14 mouse cellular contexts compared by ENCODE assay signal in the genomic region with DNA sequence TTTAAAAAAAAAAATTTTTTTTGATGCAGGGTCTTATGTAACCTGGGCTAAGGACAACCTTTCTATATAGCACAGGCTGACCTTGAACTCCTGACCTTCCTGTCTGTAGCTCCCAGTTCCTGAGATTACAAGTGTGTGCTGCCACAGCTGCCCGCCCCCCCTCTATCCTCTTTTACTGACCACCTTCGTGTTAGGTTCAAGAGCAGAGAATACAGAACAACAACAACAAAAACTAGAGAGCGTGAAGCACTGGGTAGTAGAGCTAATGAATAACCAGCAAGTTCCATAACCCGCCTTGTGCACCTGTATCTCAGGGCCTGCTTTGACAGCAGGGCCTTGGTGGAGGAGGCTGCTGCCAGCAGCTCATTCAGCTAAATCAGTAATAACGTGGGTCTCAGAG. TPM values are rescaled to one million over a fixed set of nuclear protein-coding genes. Genes with fewer than 3 reads are reported as not detected.
DNase-seq lines count a peak whose midpoint lies in the region; ATAC-seq and TF ChIP-seq lines count a peak whose summit lies in the region.
"Had no signal": no experiment of that assay in that cellular context is flagged by ENCODE, and none has a peak within 500 bp of the region (broad histone marks: within the 10 kb centered on the region; RNA-seq: fewer than 3 reads in every experiment).

No protein-coding gene starts in this region.

- no peak overlapping the region for H3K4me3 ChIP-seq in liver, embryonic 12.5 days
- no peak overlapping the region for H3K4me3 ChIP-seq in liver, embryonic 11.5 days (ENCODE audit: low read depth, low read length)
- H3K4me3 ChIP-seq in kidney, embryonic 15.5 days (replicated peaks) = no peak overlapping the region
- H3K4me3 ChIP-seq in liver, embryonic 16.5 days (ENCODE audit: low read depth, low read length) = no peak overlapping the region
- no peak overlapping the region for H3K4me3 ChIP-seq in midbrain, postnatal 0 days (ENCODE audit: low read depth, low read length)
- H3K4me3 ChIP-seq: midbrain, embryonic 15.5 days had no signal

- no peak for ATAC-seq in liver, embryonic 12.5 days
- no peak for ATAC-seq in liver, embryonic 11.5 days (replicated peaks; ENCODE audit: low FRiP score)
- peak; percentile 69 for ATAC-seq in kidney, embryonic 15.5 days (replicated peaks; ENCODE audit: low FRiP score)
- ATAC-seq in liver, embryonic 16.5 days (ENCODE audit: low read depth) = no peak
- no peak for ATAC-seq in midbrain, postnatal 0 days (ENCODE audit: low FRiP score)
- ATAC-seq: hindbrain, embryonic 16.5 days; midbrain, embryonic 15.5 days had no signal

- peak overlapping the region; percentile 70 for H3K27ac ChIP-seq in liver, embryonic 12.5 days
- no peak overlapping the region for H3K27ac ChIP-seq in liver, embryonic 11.5 days (ENCODE audit: low read depth, low read length)
- peak overlapping the region; percentile 85 for H3K27ac ChIP-seq in kidney, embryonic 15.5 days
- H3K27ac ChIP-seq in liver, embryonic 16.5 days (ENCODE audit: low read length) = peak overlapping the region; percentile 54
- no peak overlapping the region for H3K27ac ChIP-seq in midbrain, postnatal 0 days (ENCODE audit: low read depth, low read length)
- H3K27ac ChIP-seq: midbrain, embryonic 15.5 days had no signal

- no peak overlapping the region for H3K9ac ChIP-seq in liver, embryonic 12.5 days
- no peak overlapping the region for H3K9ac ChIP-seq in liver, embryonic 11.5 days (ENCODE audit: low read depth, low read length)
- H3K9ac ChIP-seq in kidney, embryonic 15.5 days = no peak overlapping the region
- H3K9ac ChIP-seq in liver, embryonic 16.5 days (ENCODE audit: low read depth, low read length) = no peak overlapping the region
- no peak overlapping the region for H3K9ac ChIP-seq in midbrain, postnatal 0 days (replicated peaks; ENCODE audit: low read length, poor library complexity, severe bottlenecking)
- H3K9ac ChIP-seq: midbrain, embryonic 15.5 days had no signal

- 61% methylated on average over 5 of the region's 5 CpGs for WGBS in liver, embryonic 12.5 days (ENCODE audit: insufficient replicate concordance)
- WGBS in liver, embryonic 11.5 days = 59% methylated on average over 5 of the region's 5 CpGs
- 51% methylated on average over 5 of the region's 5 CpGs for WGBS in kidney, embryonic 15.5 days
- 56% methylated on average over 5 of the region's 5 CpGs for WGBS in liver, embryonic 16.5 days (ENCODE audit: insufficient replicate concordance)
- 73% methylated on average over 5 of the region's 5 CpGs for WGBS in midbrain, postnatal 0 days

- intact Hi-C loops in left cerebral cortex, postnatal 25 days (cut with DNase I) = no loop called here

- no peak for TF ChIP-seq CTCF in midbrain, postnatal 0 days (IDR thresholded peaks at IDR 0.05)

- no peaks in the 10 kb centered on the region for H3K27me3 ChIP-seq in liver, embryonic 12.5 days (replicated peaks)
- H3K27me3 ChIP-seq in liver, embryonic 11.5 days (replicated peaks; ENCODE audit: control insufficient read depth, insufficient read depth, low read length) = no peaks in the 10 kb centered on the region
- no peaks in the 10 kb centered on the region for H3K27me3 ChIP-seq in kidney, embryonic 15.5 days
- H3K27me3 ChIP-seq in liver, embryonic 16.5 days (ENCODE audit: control insufficient read depth, insufficient read depth, low read depth, low read length) = no peaks in the 10 kb centered on the region
- H3K27me3 ChIP-seq in midbrain, postnatal 0 days (ENCODE audit: insufficient read depth, low read length) = no peaks in the 10 kb centered on the region
- H3K27me3 ChIP-seq: midbrain, embryonic 15.5 days had no signal

- H3K4me1 ChIP-seq in liver, embryonic 12.5 days = peaks cover 58% of the 10 kb centered on the region
- H3K4me1 ChIP-seq in liver, embryonic 11.5 days (replicated peaks; ENCODE audit: control insufficient read depth, insufficient read depth, low read length) = peaks cover 39% of the 10 kb centered on the region
- peaks cover 37% of the 10 kb centered on the region for H3K4me1 ChIP-seq in kidney, embryonic 15.5 days
- H3K4me1 ChIP-seq in liver, embryonic 16.5 days (ENCODE audit: control insufficient read depth, low read depth, low read length) = peaks cover 26% of the 10 kb centered on the region
- H3K4me1 ChIP-seq in midbrain, postnatal 0 days (ENCODE audit: insufficient read depth, low read length) = no peaks in the 10 kb centered on the region
- H3K4me1 ChIP-seq: midbrain, embryonic 15.5 days had no signal

- no peaks in the 10 kb centered on the region for H3K9me3 ChIP-seq in liver, embryonic 12.5 days (replicated peaks)
- H3K9me3 ChIP-seq in liver, embryonic 11.5 days (ENCODE audit: control insufficient read depth, low read length) = no peaks in the 10 kb centered on the region
- H3K9me3 ChIP-seq in kidney, embryonic 15.5 days (replicated peaks) = no peaks in the 10 kb centered on the region
- no peaks in the 10 kb centered on the region for H3K9me3 ChIP-seq in liver, embryonic 16.5 days (replicated peaks; ENCODE audit: control insufficient read depth, low read length)
- no peaks in the 10 kb centered on the region for H3K9me3 ChIP-seq in midbrain, postnatal 0 days (ENCODE audit: low read length)
- H3K9me3 ChIP-seq: G1E; midbrain, embryonic 15.5 days had no signal

- DNase-seq in liver, embryonic 11.5 days (ENCODE audit: low spot score) = no peak
- DNase-seq in adrenal gland, adult 8-10 months = no peak
- DNase-seq in midbrain, postnatal 0 days (ENCODE audit: low spot score) = no peak
- no peak for DNase-seq in left cerebral cortex, postnatal 25 days (ENCODE audit: low spot score in 2 of 2)
- DNase-seq in adrenal gland, postnatal 10 days = no peak
- DNase-seq: cerebellum, adult 9-10 months; heart, adult 11 months; heart, postnatal 10 days had no signal

- H3K36me3 ChIP-seq in liver, embryonic 12.5 days = no peaks in the 10 kb centered on the region
- H3K36me3 ChIP-seq in liver, embryonic 11.5 days (ENCODE audit: control insufficient read depth, insufficient read depth, low read length) = no peaks in the 10 kb centered on the region
- no peaks in the 10 kb centered on the region for H3K36me3 ChIP-seq in kidney, embryonic 15.5 days
- H3K36me3 ChIP-seq in liver, embryonic 16.5 days (ENCODE audit: control insufficient read depth, insufficient read depth) = no peaks in the 10 kb centered on the region
- H3K36me3 ChIP-seq in midbrain, postnatal 0 days (ENCODE audit: insufficient read depth, low read length) = no peaks in the 10 kb centered on the region
- H3K36me3 ChIP-seq: G1E; midbrain, embryonic 15.5 days had no signal

- peak overlapping the region; percentile 50; the same call in 1 of the 2 replicates for H3K4me2 ChIP-seq in liver, embryonic 12.5 days
- no peak overlapping the region for H3K4me2 ChIP-seq in liver, embryonic 11.5 days
- no peak overlapping the region for H3K4me2 ChIP-seq in kidney, embryonic 15.5 days
- H3K4me2 ChIP-seq in liver, embryonic 16.5 days (ENCODE audit: low read depth, low read length) = no peak overlapping the region
- no peak overlapping the region for H3K4me2 ChIP-seq in midbrain, postnatal 0 days (ENCODE audit: low read depth, low read length, poor library complexity, severe bottlenecking)
- H3K4me2 ChIP-seq: midbrain, embryonic 15.5 days had no signal

RNA-seq across cellular contexts. Expression of a gene that starts 43.2 kb away (rescaled TPM):
- polyA plus RNA-seq in liver, embryonic 12.5 days (2016; fragmentation: Nextera tagmentation; extraction: Ambion mirVana) = 33.1 and 33.9 TPM in 2 replicates
- 32.4 and 39.9 TPM in 2 replicates for polyA plus RNA-seq in liver, embryonic 11.5 days (2014; fragmentation: Nextera tagmentation; extraction: Ambion mirVana)
- polyA plus RNA-seq in kidney, embryonic 15.5 days (2015; fragmentation: Nextera tagmentation; extraction: Ambion mirVana) = 17.7 and 17.8 TPM in 2 replicates
- polyA plus RNA-seq in liver, embryonic 16.5 days (2015; fragmentation: Nextera tagmentation; extraction: Ambion mirVana) = 9.8 and 11.3 TPM in 2 replicates
- total RNA-seq in adrenal gland, adult 8-10 months (2022) = 100 to 1,000 TPM in 3 of 4 experiments, 10 to 100 TPM in 1; 91.2 to 155 (median 133) TPM
- 39.1 and 63.2 TPM in 2 replicates for total RNA-seq in midbrain, postnatal 0 days (2014; rRNA removed)
- 9.8 and 10.6 TPM in 2 replicates for polyA plus RNA-seq in midbrain, postnatal 0 days (2015; fragmentation: Nextera tagmentation; extraction: Ambion mirVana)
- total RNA-seq in left cerebral cortex, postnatal 25 days (2021) = 10 to 100 TPM; 89.1 to 94.5 TPM
- 100 to 1,000 TPM; 225 TPM for total RNA-seq in adrenal gland, postnatal 10 days (2021)

Comparison
In these comparisons a context has a peak if more than half of its experiments do, and no peak if none do; other contexts are left out.
1. H3K27ac ChIP-seq: peak in liver, embryonic 12.5 days (single experiment), kidney, embryonic 15.5 days (single experiment) and liver, embryonic 16.5 days (single experiment); none in liver, embryonic 11.5 days (single experiment) and midbrain, postnatal 0 days (single experiment).